Mouse (Mus musculus) midbrain, postnatal 0 days (tissue): ENCODE measurements around the gene Tnfaip6. TPM values are rescaled to one million over a fixed set of nuclear protein-coding genes. Genes with fewer than 3 reads are reported as not detected.

Source experiments
- ATAC-seq: fragments of 200-750 bp; cut with Nextera tagmentation; 2 replicates; pipeline ENCODE4 v1.8.0; 2017; ENCODE audit warnings: moderate number of reproducible peaks, mild to moderate bottlenecking, moderate TSS enrichment, moderate library complexity; ENCODE audit not compliant: low FRiP score
- DNase-seq: peaks from one replicate; pipeline ENCODE4 v3.0.0-alpha.2; 2015; ENCODE audit warnings: low spot score
- H3K27ac ChIP-seq: fragments of 300-500 bp; sonication (generic); 2 replicates; pipeline ENCODE4 v1.5.1; 2014; ENCODE audit warnings: low read depth, mild to moderate bottlenecking, low read length, mixed read lengths
- H3K27me3 ChIP-seq: fragments of 300-500 bp; sonication (generic); 2 replicates; pipeline ENCODE4 v1.6.1; 2014; ENCODE audit warnings: low read length, control low read depth, mixed read lengths; ENCODE audit not compliant: insufficient read depth
- H3K36me3 ChIP-seq: fragments of 300-500 bp; sonication (generic); 2 replicates; pipeline ENCODE4 v1.6.1; 2014; ENCODE audit warnings: low read length, control low read depth, mixed read lengths; ENCODE audit not compliant: insufficient read depth
- H3K4me1 ChIP-seq: fragments of 300-500 bp; sonication (generic); 2 replicates; pipeline ENCODE4 v1.6.1; 2014; ENCODE audit warnings: mild to moderate bottlenecking, control low read depth, antibody characterized with exemption, low read length, mixed read lengths; ENCODE audit not compliant: insufficient read depth
- H3K4me2 ChIP-seq: fragments of 300-500 bp; sonication (generic); 2 replicates; pipeline ENCODE4 v1.6.1; 2014; ENCODE audit warnings: low read depth, mild to moderate bottlenecking, low read length, mixed read lengths; ENCODE audit not compliant: poor library complexity, severe bottlenecking
- H3K4me3 ChIP-seq: fragments of 300-500 bp; sonication (generic); 2 replicates; pipeline ENCODE4 v1.5.1; 2014; ENCODE audit warnings: low read depth, mild to moderate bottlenecking, low read length, moderate library complexity
- H3K9ac ChIP-seq: fragments of 300-500 bp; sonication (generic); replicated peaks from 2 replicates; pipeline ENCODE4 v1.6.1; 2014; ENCODE audit warnings: mild to moderate bottlenecking, low read length, moderate library complexity, mixed read lengths; ENCODE audit not compliant: poor library complexity, severe bottlenecking
- H3K9me3 ChIP-seq: fragments of 300-500 bp; sonication (generic); 2 replicates; pipeline ENCODE4 v1.6.1; 2016; ENCODE audit warnings: low read length, control low read depth
- CTCF ChIP-seq: IDR thresholded peaks from 2 replicates; pipeline ENCODE4 v1.5.1; 2016; ENCODE audit warnings: antibody characterized with exemption, mild to moderate bottlenecking
- WGBS: fragments of 180-500 bp; shearing (Covaris S2); extraction: QIAGEN DNeasy Blood & Tissue Kit; methylation state at CpG from one replicate; pipeline ENCODE4 v1.1.7; 2014; 5-methylcytosine and 5-hydroxymethylcytosine counted together
- polyA plus RNA-seq: library from polyadenylated mRNA; unstranded; fragments of >200 nt; fragmentation: Nextera tagmentation; extraction: Ambion mirVana; gene quantifications from 2 replicates; pipeline ENCODE4 v1.2.1, GENCODE M21; 2015
- total RNA-seq: library from RNA; depleted of rRNA; stranded (reverse); fragments of >200 nt; gene quantifications from 2 replicates; pipeline ENCODE4 v1.2.3, GENCODE M21; 2014

Gene Tnfaip6
- total and polyA plus RNA-seq, 2 experiments from 2014 or later = 1.6 to 3.1 TPM

- no peak overlapping the region for H3K27ac ChIP-seq
- H3K4me2 ChIP-seq = peak overlapping the region; percentile 74
- no peak overlapping the region for H3K9ac ChIP-seq
- DNase-seq (no peak), ATAC-seq (no peak)
- H3K36me3 ChIP-seq = no peaks in the 10 kb centered on the region
- WGBS = 28% methylated on average over 13 of the region's 13 CpGs
- no peaks in the 10 kb centered on the region for H3K9me3 ChIP-seq
- no peak for TF ChIP-seq CTCF
- no peaks in the 10 kb centered on the region for H3K27me3 ChIP-seq
- H3K4me3 ChIP-seq = peak overlapping the region; percentile 88; the same call in 1 of the 2 replicates
- H3K4me1 ChIP-seq = 0 out of 2 replicates have a peak, but pooled peaks cover 3% of the 10 kb centered on the region
Observed at GRCm38 (mm10) chr2:52071241-52071991, 33.6 kb downstream of the Tnfaip6 start.

GRCm38 (mm10) chr2:52072065-52072490 lies 34.3 kb downstream of the Tnfaip6 start:
- H3K9me3 ChIP-seq = no peaks in the 10 kb centered on the region
- ATAC-seq (peak; percentile 32; the same call in 1 of the 2 replicates), DNase-seq (no peak)
- H3K4me1 ChIP-seq = 0 out of 2 replicates have a peak, but pooled peaks cover 3% of the 10 kb centered on the region
- no peak for TF ChIP-seq CTCF
- H3K36me3 ChIP-seq = no peaks in the 10 kb centered on the region
- 3% methylated on average over 10 of the region's 10 CpGs for WGBS
- H3K4me2 ChIP-seq = peak overlapping the region; percentile 74
- H3K9ac ChIP-seq = peak overlapping the region; percentile 68; the same call in 1 of the 2 replicates
- H3K27me3 ChIP-seq = no peaks in the 10 kb centered on the region
- peak overlapping the region; percentile 55; the same call in 1 of the 2 replicates for H3K27ac ChIP-seq
- H3K4me3 ChIP-seq = peak overlapping the region; percentile 88

GRCm38 (mm10) chr2:52072491-52073140 lies 34.8 kb downstream of the Tnfaip6 start, which contains the start of gene Rif1:
Rif1 (plus strand) TSS chr2:52072832.
- peak within 1 kb of the TSS; percentile 68 for H3K9ac ChIP-seq
- H3K27ac ChIP-seq = peak within 1 kb of the TSS; percentile 55
- no peaks in the 10 kb centered on the region for H3K36me3 ChIP-seq
- 0 out of 2 replicates have a peak, but pooled peaks cover 3% of the 10 kb centered on the region for H3K4me1 ChIP-seq
- TF ChIP-seq CTCF = no peak
- ATAC-seq (peak; percentile 95), DNase-seq (peak; percentile 84)
- peak within 1 kb of the TSS; percentile 74 for H3K4me2 ChIP-seq
- H3K4me3 ChIP-seq = peak within 1 kb of the TSS; percentile 88
- no peaks in the 10 kb centered on the region for H3K27me3 ChIP-seq
- 1% methylated on average over 41 of the region's 72 CpGs for WGBS
- no peaks in the 10 kb centered on the region for H3K9me3 ChIP-seq

- H3K27ac ChIP-seq = peak overlapping the region; percentile 55
- H3K9ac ChIP-seq = peak overlapping the region; percentile 68
- H3K4me2 ChIP-seq = peak overlapping the region; percentile 74
- 2% methylated on average over 52 of the region's 56 CpGs for WGBS
- no peaks in the 10 kb centered on the region for H3K9me3 ChIP-seq
- H3K27me3 ChIP-seq = no peaks in the 10 kb centered on the region
- H3K4me1 ChIP-seq = 0 out of 2 replicates have a peak, but pooled peaks cover 3% of the 10 kb centered on the region
- H3K4me3 ChIP-seq = peak overlapping the region; percentile 88
- DNase-seq = no peak
- TF ChIP-seq CTCF = no peak
- H3K36me3 ChIP-seq = no peaks in the 10 kb centered on the region
- no peak; the same call in 1 of the 2 replicates for ATAC-seq
Observed at GRCm38 (mm10) chr2:52073141-52073904, 35.5 kb downstream of the Tnfaip6 start.

DNA sequence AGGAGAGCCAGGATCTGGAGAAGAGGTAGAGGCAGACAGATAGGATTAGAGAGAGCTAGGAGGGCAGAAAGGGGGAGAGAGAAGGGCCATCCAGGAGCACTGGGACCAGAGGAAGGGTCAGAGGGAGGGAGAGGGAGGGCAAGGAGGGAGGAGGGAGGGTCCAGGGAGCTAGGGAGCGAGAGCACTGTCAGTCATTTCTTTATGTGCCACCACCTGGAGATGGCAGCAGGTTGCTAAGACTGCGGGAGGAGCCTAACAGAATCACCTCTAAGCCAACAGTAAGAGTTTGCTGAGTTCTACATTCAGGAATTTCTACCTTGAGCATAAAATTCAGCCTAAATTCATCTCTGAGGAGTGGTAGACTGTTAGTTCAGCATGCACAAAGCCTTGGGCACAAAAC lies 40.9 kb downstream of the Tnfaip6 start:
- H3K4me1 ChIP-seq = no peaks in the 10 kb centered on the region

More for the DNA sequence above, 40.9 kb downstream of the Tnfaip6 start:
- H3K4me2 ChIP-seq = no peak overlapping the region
- no peaks in the 10 kb centered on the region for H3K9me3 ChIP-seq
- H3K27me3 ChIP-seq = no peaks in the 10 kb centered on the region
- H3K27ac ChIP-seq = no peak overlapping the region
- H3K9ac ChIP-seq = no peak overlapping the region
- peaks cover 5% of the 10 kb centered on the region; the same call in 1 of the 2 replicates for H3K36me3 ChIP-seq
- no peak overlapping the region for H3K4me3 ChIP-seq
- no peak for DNase-seq
- no peak for ATAC-seq
- 82% methylated on average over 2 of the region's 2 CpGs for WGBS
- no peak for TF ChIP-seq CTCF
